Mouse (Mus musculus) forebrain, embryonic 15.5 days (tissue): ENCODE data around the gene Zbtb20. TPM values are rescaled to one million over a fixed set of nuclear protein-coding genes. Genes with fewer than 3 reads are reported as not detected.

ENCODE experiments used
- ATAC-seq: fragments of 200-750 bp; cut with Nextera tagmentation; replicated peaks from 2 replicates; pipeline ENCODE4 v1.8.0; 2017; ENCODE audit warnings: mild to moderate bottlenecking, moderate TSS enrichment, moderate library complexity
- H3K27ac ChIP-seq: fragments of 300-500 bp; sonication (generic); replicated peaks from 2 replicates; pipeline ENCODE4 v1.5.1; 2015; ENCODE audit warnings: mild to moderate bottlenecking, inconsistent platforms
- H3K27me3 ChIP-seq: fragments of 300-500 bp; sonication (generic); 2 replicates; pipeline ENCODE4 v1.6.1; 2015; ENCODE audit warnings: inconsistent platforms
- H3K36me3 ChIP-seq: fragments of 300-500 bp; sonication (generic); 2 replicates; pipeline ENCODE4 v1.6.1; 2015; ENCODE audit warnings: mild to moderate bottlenecking, inconsistent platforms
- H3K4me1 ChIP-seq: fragments of 300-500 bp; sonication (generic); 2 replicates; pipeline ENCODE4 v1.6.1; 2015; ENCODE audit warnings: inconsistent platforms
- H3K4me2 ChIP-seq: fragments of 300-500 bp; sonication (generic); replicated peaks from 2 replicates; pipeline ENCODE4 v1.6.1; 2015; ENCODE audit warnings: mild to moderate bottlenecking, inconsistent platforms
- H3K4me3 ChIP-seq: fragments of 300-500 bp; sonication (generic); 2 replicates; pipeline ENCODE4 v1.5.1; 2015; ENCODE audit warnings: mild to moderate bottlenecking, inconsistent platforms
- H3K9ac ChIP-seq: fragments of 300-500 bp; sonication (generic); replicated peaks from 2 replicates; pipeline ENCODE4 v1.6.1; 2015; ENCODE audit warnings: mild to moderate bottlenecking, inconsistent platforms
- H3K9me3 ChIP-seq: fragments of 300-500 bp; sonication (generic); 2 replicates; pipeline ENCODE4 v1.6.1; 2016; ENCODE audit warnings: inconsistent platforms
- WGBS: fragments of 180-500 bp; shearing (Covaris S2); methylation state at CpG from one replicate; pipeline ENCODE4 v1.1.7; 2015; ENCODE audit warnings: mixed read lengths; 5-methylcytosine and 5-hydroxymethylcytosine counted together
- polyA plus RNA-seq: library from polyadenylated mRNA; unstranded; fragments of >200 nt; fragmentation: Nextera tagmentation; extraction: Ambion mirVana; gene quantifications from 2 replicates; pipeline ENCODE4 v1.2.1, GENCODE M21; 2015

The Zbtb20 gene
- polyA plus RNA-seq, 1 experiment from 2014 or later: 143 TPM

GRCm38 (mm10) chr16:42876021-42877000, 630 bp downstream of the Zbtb20 start:
- Histone ChIP-seq H3K36me3 (no peaks in the 10 kb centered on the region), H3K4me1 (peaks cover 22% of the 10 kb centered on the region), H3K27ac (peak overlapping the region; percentile 99), H3K9me3 (no peaks in the 10 kb centered on the region), H3K4me3 (peak overlapping the region; percentile 96), H3K9ac (peak overlapping the region; percentile 75), H3K27me3 (no peaks in the 10 kb centered on the region), H3K4me2 (peak overlapping the region; percentile 64)
- peak; percentile 29 for ATAC-seq
- WGBS: under 1% methylated on average over 20 of the region's 62 CpGs

GRCm38 (mm10) chr16:42880046-42880445, 4.4 kb downstream of the Zbtb20 start:
- Histone ChIP-seq H3K9me3 (no peaks in the 10 kb centered on the region), H3K4me3 (no peak overlapping the region), H3K4me1 (peaks cover 19% of the 10 kb centered on the region), H3K27ac (0 out of 2 replicates have a peak overlapping the region, but pooled peaks have one; percentile 15), H3K27me3 (no peaks in the 10 kb centered on the region), H3K4me2 (no peak overlapping the region), H3K9ac (no peak overlapping the region), H3K36me3 (no peaks in the 10 kb centered on the region)
- no peak for ATAC-seq
- 64% methylated on average over 3 of the region's 3 CpGs for WGBS

DNA sequence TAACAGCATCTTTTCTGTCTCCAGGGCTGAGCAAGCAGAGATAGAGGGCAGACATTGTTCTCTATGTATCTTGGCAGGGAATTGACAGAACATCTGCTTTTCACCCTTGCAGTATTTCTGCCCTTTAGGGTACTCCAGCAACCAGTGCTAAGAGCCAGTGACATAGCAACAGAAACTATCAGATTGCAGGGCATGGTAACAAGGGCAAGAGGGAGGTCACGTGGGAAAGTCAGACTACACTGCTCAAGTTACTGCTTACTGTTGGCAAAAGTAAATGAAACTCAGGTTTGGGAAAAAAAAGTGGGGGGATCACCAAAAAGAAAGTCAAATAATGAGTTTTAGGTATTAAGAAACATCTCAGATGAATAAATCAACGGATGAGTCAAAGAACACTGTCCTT, 9.9 kb downstream of the Zbtb20 start:
- Histone ChIP-seq H3K27ac (no peak overlapping the region), H3K36me3 (no peaks in the 10 kb centered on the region), H3K4me2 (no peak overlapping the region), H3K4me1 (no peaks in the 10 kb centered on the region; the same call in 1 of the 2 replicates), H3K27me3 (no peaks in the 10 kb centered on the region), H3K4me3 (no peak overlapping the region), H3K9ac (no peak overlapping the region), H3K9me3 (no peaks in the 10 kb centered on the region)
- no peak for ATAC-seq
- 68% methylated on average over 2 of the region's 2 CpGs for WGBS

GRCm38 (mm10) chr16:42885964-42886363, 10.3 kb downstream of the Zbtb20 start:
- Histone ChIP-seq H3K27me3 (no peaks in the 10 kb centered on the region), H3K27ac (no peak overlapping the region), H3K4me2 (no peak overlapping the region), H3K36me3 (no peaks in the 10 kb centered on the region), H3K9ac (no peak overlapping the region), H3K9me3 (no peaks in the 10 kb centered on the region), H3K4me1 (no peaks in the 10 kb centered on the region), H3K4me3 (no peak overlapping the region)
- ATAC-seq: no peak
- WGBS: 79% methylated on average over 7 of the region's 7 CpGs

- H3K4me3 ChIP-seq: no peak overlapping the region
- 85% methylated on average over 3 of the region's 3 CpGs for WGBS
- ATAC-seq: no peak
- H3K27ac ChIP-seq: no peak overlapping the region
- H3K27me3 ChIP-seq: no peaks in the 10 kb centered on the region
- no peak overlapping the region for H3K9ac ChIP-seq
- H3K4me1 ChIP-seq: no peaks in the 10 kb centered on the region
- no peaks in the 10 kb centered on the region for H3K36me3 ChIP-seq
- no peaks in the 10 kb centered on the region for H3K9me3 ChIP-seq
- H3K4me2 ChIP-seq: no peak overlapping the region
Observed at GRCm38 (mm10) chr16:42897125-42897693, 21.5 kb downstream of the Zbtb20 start.

DNA sequence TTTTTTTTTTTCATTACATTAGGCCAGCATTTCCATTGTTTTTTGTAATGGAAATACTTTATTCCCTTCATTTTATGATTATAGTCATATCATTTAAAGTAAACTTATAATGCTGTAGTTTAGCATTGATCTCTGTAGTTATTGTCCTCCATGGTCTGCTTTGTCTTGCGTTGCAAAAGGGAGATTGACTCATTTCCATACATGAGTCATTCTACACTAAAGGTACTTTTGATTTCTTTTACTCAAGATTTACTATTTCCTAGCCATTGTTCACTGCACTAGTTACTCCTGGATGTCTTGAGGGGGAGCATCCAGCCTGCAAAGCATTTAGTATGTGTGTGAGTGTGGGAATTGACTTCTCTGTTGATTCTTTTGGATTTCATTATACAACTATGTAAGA, 24.6 kb downstream of the Zbtb20 start:
- Histone ChIP-seq H3K9me3 (no peaks in the 10 kb centered on the region), H3K4me3 (no peak overlapping the region), H3K4me1 (no peaks in the 10 kb centered on the region), H3K4me2 (no peak overlapping the region), H3K36me3 (no peaks in the 10 kb centered on the region), H3K27me3 (no peaks in the 10 kb centered on the region), H3K27ac (no peak overlapping the region), H3K9ac (no peak overlapping the region)
- ATAC-seq: no peak
- WGBS: 92% methylated on average over 1 of the region's 1 CpGs

GRCm38 (mm10) chr16:42907283-42907701, 31.6 kb downstream of the Zbtb20 start:
- Histone ChIP-seq H3K4me2 (peak overlapping the region; percentile 46), H3K27me3 (no peaks in the 10 kb centered on the region), H3K9me3 (no peaks in the 10 kb centered on the region), H3K4me1 (peaks cover 27% of the 10 kb centered on the region), H3K27ac (peak overlapping the region; percentile 71), H3K9ac (peak overlapping the region; percentile 30), H3K36me3 (no peaks in the 10 kb centered on the region), H3K4me3 (peak overlapping the region; percentile 33)
- peak; percentile 83 for ATAC-seq
- 7% methylated on average over 4 of the region's 4 CpGs for WGBS

- ATAC-seq: no peak
Observed at GRCm38 (mm10) chr16:42908381-42908780, 32.7 kb downstream of the Zbtb20 start.

DNA sequence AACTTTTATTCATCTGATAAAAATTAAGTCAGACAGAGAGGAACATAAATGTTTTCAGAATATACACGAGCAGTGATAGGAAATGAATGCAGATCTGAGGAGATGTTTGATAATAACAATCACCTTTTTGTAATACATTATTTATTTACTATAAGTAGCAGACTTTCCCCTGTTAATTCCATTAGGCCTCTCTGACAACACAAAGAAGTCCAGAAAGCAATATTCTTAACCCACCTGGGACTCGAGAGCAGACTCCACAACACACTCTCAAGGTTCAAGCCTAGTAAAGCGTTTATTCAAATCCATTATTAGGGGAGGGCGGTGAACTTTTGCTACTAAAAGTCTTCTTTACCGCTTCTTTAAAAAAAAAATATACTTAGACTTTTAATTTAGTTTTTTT, 33.2 kb downstream of the Zbtb20 start:
- peak overlapping the region; percentile 19 for H3K4me3 ChIP-seq
- H3K9me3 ChIP-seq: no peaks in the 10 kb centered on the region
- no peak overlapping the region for H3K27ac ChIP-seq
- H3K27me3 ChIP-seq: no peaks in the 10 kb centered on the region
- no peaks in the 10 kb centered on the region for H3K36me3 ChIP-seq
- H3K4me2 ChIP-seq: peak overlapping the region; percentile 8; the same call in 1 of the 2 replicates
- peaks cover 30% of the 10 kb centered on the region for H3K4me1 ChIP-seq
- H3K9ac ChIP-seq: 0 out of 2 replicates have a peak overlapping the region, but pooled peaks have one; percentile 22
- ATAC-seq: no peak
- WGBS: 55% methylated on average over 5 of the region's 5 CpGs

More at GRCm38 (mm10) chr16:42908381-42908780, 32.7 kb downstream of the Zbtb20 start:
- H3K36me3 ChIP-seq: no peaks in the 10 kb centered on the region
- H3K27ac ChIP-seq: no peak overlapping the region
- H3K27me3 ChIP-seq: no peaks in the 10 kb centered on the region
- no peaks in the 10 kb centered on the region for H3K9me3 ChIP-seq
- H3K4me3 ChIP-seq: 0 out of 2 replicates have a peak overlapping the region, but pooled peaks have one; percentile 6
- no peak overlapping the region for H3K9ac ChIP-seq
- peak overlapping the region; percentile 8; the same call in 1 of the 2 replicates for H3K4me2 ChIP-seq
- peaks cover 30% of the 10 kb centered on the region for H3K4me1 ChIP-seq

DNA sequence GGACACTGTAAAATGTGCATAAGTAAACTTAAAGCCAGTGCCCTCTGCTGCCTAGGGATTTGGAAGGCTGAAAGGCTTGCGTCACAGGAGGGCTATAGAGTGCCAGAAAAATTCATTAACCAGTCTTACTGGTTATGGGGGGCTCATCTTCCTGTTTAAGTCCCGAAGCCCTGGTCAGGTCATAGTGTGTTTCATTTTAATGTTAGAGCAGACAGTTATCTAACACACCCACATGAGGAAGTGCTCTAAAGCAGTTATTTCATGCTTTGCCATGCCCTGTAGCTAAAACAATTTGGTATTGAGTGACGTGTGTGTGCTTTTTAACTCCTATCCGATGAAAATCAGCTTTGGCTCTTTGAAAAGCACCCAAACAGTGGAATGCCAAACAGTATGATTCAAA, 34.3 kb downstream of the Zbtb20 start:
- Histone ChIP-seq H3K36me3 (no peaks in the 10 kb centered on the region), H3K4me1 (peaks cover 30% of the 10 kb centered on the region), H3K9me3 (no peaks in the 10 kb centered on the region), H3K9ac (no peak overlapping the region), H3K27me3 (no peaks in the 10 kb centered on the region), H3K4me2 (peak overlapping the region; percentile 32), H3K27ac (peak overlapping the region; percentile 54), H3K4me3 (peak overlapping the region; percentile 19; the same call in 1 of the 2 replicates)
- WGBS: 21% methylated on average over 4 of the region's 4 CpGs
- no peak for ATAC-seq

- 45% methylated on average over 3 of the region's 3 CpGs for WGBS
- no peak for ATAC-seq
- no peaks in the 10 kb centered on the region for H3K9me3 ChIP-seq
- H3K4me2 ChIP-seq: peak overlapping the region; percentile 14; the same call in 1 of the 2 replicates
- H3K27me3 ChIP-seq: no peaks in the 10 kb centered on the region
- H3K36me3 ChIP-seq: no peaks in the 10 kb centered on the region
- H3K4me1 ChIP-seq: peaks cover 34% of the 10 kb centered on the region
- 0 out of 2 replicates have a peak overlapping the region, but pooled peaks have one; percentile 14 for H3K27ac ChIP-seq
- H3K9ac ChIP-seq: no peak overlapping the region
- no peak overlapping the region for H3K4me3 ChIP-seq
Observed at GRCm38 (mm10) chr16:42910716-42911115, 35.0 kb downstream of the Zbtb20 start.

DNA sequence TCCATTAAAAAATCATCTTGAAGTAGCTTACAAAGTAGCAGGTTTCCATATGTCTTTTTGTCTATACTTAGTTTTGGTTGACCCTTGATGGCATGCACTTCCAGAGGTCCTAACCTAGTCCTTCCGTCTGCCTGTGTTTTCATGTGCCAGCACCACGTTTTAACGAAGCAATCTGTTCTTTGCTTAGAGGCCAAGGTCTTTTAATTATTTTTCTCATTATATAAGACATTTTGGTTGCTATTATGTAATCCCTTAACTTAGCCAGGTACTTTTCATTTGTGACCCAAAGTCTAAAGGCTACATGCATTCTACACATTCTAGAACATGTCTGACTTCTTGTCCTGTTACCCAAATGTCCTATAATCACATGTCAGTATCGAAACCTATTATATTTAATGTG, 35.6 kb downstream of the Zbtb20 start:
- Histone ChIP-seq H3K4me2 (0 out of 2 replicates have a peak overlapping the region, but pooled peaks have one; percentile 14), H3K9me3 (no peaks in the 10 kb centered on the region), H3K36me3 (no peaks in the 10 kb centered on the region), H3K27ac (no peak overlapping the region), H3K4me3 (no peak overlapping the region), H3K27me3 (no peaks in the 10 kb centered on the region), H3K9ac (no peak overlapping the region), H3K4me1 (peaks cover 34% of the 10 kb centered on the region)
- no peak for ATAC-seq
- WGBS: 49% methylated on average over 4 of the region's 4 CpGs
